ENCODE assay signal across 25 mouse cellular contexts in genomic region chr8:69242541-69242940, GRCm38 (mm10).
"Had no signal": no experiment of that assay in that cellular context is flagged by ENCODE, and none has a peak within 500 bp of the region (broad histone marks: within the 10 kb centered on the region; RNA-seq: fewer than 3 reads in every experiment).

No protein-coding gene starts in this region.

- H3K27me3 ChIP-seq: heart, embryonic 13.5 days; heart, embryonic 15.5 days; hindbrain, embryonic 12.5 days; limb, embryonic 12.5 days; liver, embryonic 13.5 days had no signal

- H3K4me1 ChIP-seq: heart, embryonic 13.5 days; heart, embryonic 15.5 days; hindbrain, embryonic 12.5 days; limb, embryonic 10.5 days; limb, embryonic 12.5 days; liver, embryonic 13.5 days had no signal

- ATAC-seq: hindbrain, embryonic 16.5 days; inflammation-experienced regulatory T-cells, adult 6 months had no signal

- H3K9ac ChIP-seq: heart, embryonic 13.5 days; heart, embryonic 15.5 days; hindbrain, embryonic 12.5 days; hindbrain, embryonic 14.5 days; limb, embryonic 12.5 days; liver, embryonic 13.5 days had no signal

- H3K4me3 ChIP-seq: heart, adult 2 months; heart, embryonic 13.5 days; heart, embryonic 15.5 days; hindbrain, embryonic 12.5 days; layer of hippocampus, adult 2 months; left cerebral cortex, adult 2 months; limb, embryonic 10.5 days; limb, embryonic 12.5 days; liver, embryonic 13.5 days had no signal

- H3K4me2 ChIP-seq: heart, embryonic 11.5 days; heart, embryonic 13.5 days; heart, embryonic 15.5 days; hindbrain, embryonic 12.5 days; hindbrain, embryonic 14.5 days; limb, embryonic 12.5 days; liver, embryonic 11.5 days; liver, embryonic 13.5 days had no signal

- H3K36me3 ChIP-seq: heart, embryonic 13.5 days; heart, embryonic 15.5 days; hindbrain, embryonic 12.5 days; limb, embryonic 10.5 days; limb, embryonic 12.5 days; liver, embryonic 13.5 days had no signal

- H3K9me3 ChIP-seq: heart, embryonic 15.5 days; hindbrain, embryonic 12.5 days; limb, embryonic 10.5 days; limb, embryonic 12.5 days; liver, embryonic 13.5 days had no signal

- DNase-seq: gastrocnemius, postnatal 14 days; gastrocnemius, postnatal 36 days; heart, adult 11 months; heart, adult 2 months; heart, postnatal 14 days; heart, postnatal 36 days; kidney, adult 18-20 months; kidney, adult 8-10 months; kidney, postnatal 10 days; kidney, postnatal 25 days; kidney, postnatal 4 days; liver; liver, embryonic 13.5 days had no signal

- H3K27ac ChIP-seq: heart, adult 2 months; heart, embryonic 13.5 days; heart, embryonic 15.5 days; hindbrain, embryonic 12.5 days; hindbrain, embryonic 14.5 days; layer of hippocampus, adult 2 months; left cerebral cortex, adult 2 months; limb, embryonic 10.5 days; limb, embryonic 12.5 days; liver, embryonic 13.5 days had no signal
